Mouse (Mus musculus): Measurements from ENCODE around the gene Sema6c.

DNA sequence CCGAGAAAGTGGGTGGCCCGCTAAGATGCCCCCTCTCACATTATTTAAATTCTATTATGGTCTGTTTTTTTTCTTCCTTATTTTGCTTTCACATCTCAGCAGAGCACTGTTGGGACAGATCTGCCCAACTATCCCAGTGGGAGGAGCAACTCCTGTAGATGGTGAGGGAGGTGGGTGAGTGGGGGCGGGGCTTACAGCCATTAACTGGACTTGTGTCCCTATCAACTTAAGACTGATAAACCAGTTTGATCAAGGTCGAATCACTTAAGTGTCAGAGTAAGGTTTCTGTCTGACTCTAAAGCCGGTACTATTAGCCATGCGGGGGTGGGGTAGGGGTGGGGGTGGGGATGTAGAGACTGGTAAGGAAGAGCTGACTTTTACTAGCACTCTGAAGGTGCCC, 25.2 kb upstream of the Sema6c start:
- TF ChIP-seq GATA1 (IDR thresholded peaks at IDR 0.05; ENCODE audit: low read length) (no peak), TAL1 (IDR thresholded peaks at IDR 0.05; ENCODE audit: low read length) (no peak)
